Mouse (Mus musculus): ENCODE measurements around the gene Epm2a. TPM values are rescaled to one million over a fixed set of nuclear protein-coding genes. Genes with fewer than 3 reads are reported as not detected.
"Not testable (repeated sequence)": the region's sequence is repeated elsewhere in the genome, so short reads cannot be mapped to it uniquely, and the experiment has no call there.

The Epm2a gene
- polyA plus RNA-seq, 1 experiment from 2014 or later = 1.7 TPM

- no peak overlapping the region for H3K4me3 ChIP-seq
- no peak overlapping the region for H3K27ac ChIP-seq
- no peak overlapping the region for H3K9ac ChIP-seq
- no peaks in the 10 kb centered on the region for H3K36me3 ChIP-seq
- peak overlapping the region; percentile 65; the same call in 1 of the 2 replicates for H3K4me2 ChIP-seq (replicated peaks)
- 85% methylated on average over 18 of the region's 18 CpGs for WGBS
- H3K27me3 ChIP-seq (replicated peaks) = no peaks in the 10 kb centered on the region
- H3K4me1 ChIP-seq = no peaks in the 10 kb centered on the region
- no peaks in the 10 kb centered on the region; the same call in 1 of the 2 replicates for H3K9me3 ChIP-seq
- no peak for ATAC-seq (ENCODE audit: low FRiP score, low read depth)
Measured at GRCm38 (mm10) chr10:11344536-11345468, 1.6 kb downstream of the Epm2a start.

GRCm38 (mm10) chr10:11350243-11350974 is 7.2 kb downstream of the Epm2a start:
- H3K4me3 ChIP-seq; H3K4me1 ChIP-seq; H3K9ac ChIP-seq; H3K27me3 ChIP-seq (replicated peaks); ATAC-seq (ENCODE audit: low FRiP score, low read depth); H3K36me3 ChIP-seq; H3K9me3 ChIP-seq; H3K27ac ChIP-seq; H3K4me2 ChIP-seq (replicated peaks): not testable (repeated sequence)
- WGBS = 79% methylated on average over 3 of the region's 3 CpGs

GRCm38 (mm10) chr10:11354609-11355008 is 11.4 kb downstream of the Epm2a start:
- 86% methylated on average over 8 of the region's 8 CpGs for WGBS
- ATAC-seq (ENCODE audit: low FRiP score, low read depth) = no peak
- no peak overlapping the region for H3K9ac ChIP-seq
- H3K4me3 ChIP-seq = no peak overlapping the region
- no peaks in the 10 kb centered on the region for H3K9me3 ChIP-seq
- no peak overlapping the region for H3K27ac ChIP-seq
- H3K36me3 ChIP-seq = no peaks in the 10 kb centered on the region
- no peaks in the 10 kb centered on the region for H3K27me3 ChIP-seq (replicated peaks)
- no peak overlapping the region for H3K4me2 ChIP-seq (replicated peaks)
- no peaks in the 10 kb centered on the region for H3K4me1 ChIP-seq

GRCm38 (mm10) chr10:11361985-11362692 is 18.9 kb downstream of the Epm2a start:
- no peaks in the 10 kb centered on the region for H3K4me1 ChIP-seq
- H3K9me3 ChIP-seq = no peaks in the 10 kb centered on the region
- H3K27me3 ChIP-seq (replicated peaks) = no peaks in the 10 kb centered on the region
- H3K4me3 ChIP-seq = no peak overlapping the region
- no peak overlapping the region for H3K4me2 ChIP-seq (replicated peaks)
- ATAC-seq (ENCODE audit: low FRiP score, low read depth) = peak; percentile 66
- no peak overlapping the region for H3K27ac ChIP-seq
- 63% methylated on average over 5 of the region's 5 CpGs for WGBS
- H3K9ac ChIP-seq = no peak overlapping the region
- H3K36me3 ChIP-seq = no peaks in the 10 kb centered on the region

- peak; percentile 22; the same call in 1 of the 2 replicates for ATAC-seq (ENCODE audit: low FRiP score, low read depth)
- WGBS = 83% methylated on average over 12 of the region's 12 CpGs
- Histone ChIP-seq H3K4me3 (no peak overlapping the region), H3K27ac (no peak overlapping the region), H3K4me2 (replicated peaks) (no peak overlapping the region), H3K9ac (no peak overlapping the region), H3K36me3 (no peaks in the 10 kb centered on the region), H3K4me1 (no peaks in the 10 kb centered on the region), H3K27me3 (replicated peaks) (no peaks in the 10 kb centered on the region), H3K9me3 (no peaks in the 10 kb centered on the region)
Measured at GRCm38 (mm10) chr10:11362896-11363487, 19.8 kb downstream of the Epm2a start.

- no peak overlapping the region for H3K27ac ChIP-seq
- no peak for ATAC-seq (ENCODE audit: low FRiP score, low read depth)
Measured at GRCm38 (mm10) chr10:11381302-11381701, 38.1 kb downstream of the Epm2a start.

GRCm38 (mm10) chr10:11410926-11411325 is 67.7 kb downstream of the Epm2a start:
- Histone ChIP-seq H3K9ac (no peak overlapping the region), H3K4me3 (no peak overlapping the region), H3K4me1 (no peaks in the 10 kb centered on the region), H3K4me2 (replicated peaks) (no peak overlapping the region), H3K9me3 (no peaks in the 10 kb centered on the region), H3K36me3 (no peaks in the 10 kb centered on the region), H3K27ac (no peak overlapping the region), H3K27me3 (replicated peaks) (no peaks in the 10 kb centered on the region)
- 91% methylated on average over 5 of the region's 5 CpGs for WGBS
- ATAC-seq (ENCODE audit: low FRiP score, low read depth) = no peak

More at GRCm38 (mm10) chr10:11381302-11381701, 38.1 kb downstream of the Epm2a start:
- WGBS = 75% methylated on average over 2 of the region's 2 CpGs
- H3K4me3 ChIP-seq = no peak overlapping the region
- no peak overlapping the region for H3K9ac ChIP-seq
- H3K4me1 ChIP-seq = no peaks in the 10 kb centered on the region
- H3K9me3 ChIP-seq = no peaks in the 10 kb centered on the region
- no peaks in the 10 kb centered on the region for H3K36me3 ChIP-seq
- H3K4me2 ChIP-seq (replicated peaks) = no peak overlapping the region
- no peaks in the 10 kb centered on the region for H3K27me3 ChIP-seq (replicated peaks)

GRCm38 (mm10) chr10:11420071-11420470 is 76.9 kb downstream of the Epm2a start:
- Histone ChIP-seq H3K27me3 (replicated peaks) (no peaks in the 10 kb centered on the region), H3K9me3 (no peaks in the 10 kb centered on the region), H3K27ac (no peak overlapping the region), H3K4me3 (no peak overlapping the region), H3K9ac (no peak overlapping the region), H3K4me2 (replicated peaks) (no peak overlapping the region), H3K36me3 (no peaks in the 10 kb centered on the region), H3K4me1 (no peaks in the 10 kb centered on the region)
- ATAC-seq (ENCODE audit: low FRiP score, low read depth) = no peak
- 93% methylated on average over 3 of the region's 3 CpGs for WGBS

GRCm38 (mm10) chr10:11429059-11429812 is 86.0 kb downstream of the Epm2a start:
- Histone ChIP-seq H3K4me3 (no peak overlapping the region), H3K27ac (no peak overlapping the region), H3K27me3 (replicated peaks) (no peaks in the 10 kb centered on the region), H3K36me3 (no peaks in the 10 kb centered on the region), H3K9me3 (no peaks in the 10 kb centered on the region), H3K4me1 (no peaks in the 10 kb centered on the region), H3K4me2 (replicated peaks) (no peak overlapping the region), H3K9ac (no peak overlapping the region)
- ATAC-seq (ENCODE audit: low FRiP score, low read depth) = no peak
- WGBS = 72% methylated on average over 12 of the region's 12 CpGs

- Histone ChIP-seq H3K27ac (no peak overlapping the region), H3K9ac (no peak overlapping the region), H3K4me3 (no peak overlapping the region), H3K9me3 (no peaks in the 10 kb centered on the region), H3K4me1 (no peaks in the 10 kb centered on the region), H3K4me2 (replicated peaks) (no peak overlapping the region), H3K36me3 (no peaks in the 10 kb centered on the region), H3K27me3 (replicated peaks) (no peaks in the 10 kb centered on the region)
- ATAC-seq (ENCODE audit: low FRiP score, low read depth) = no peak
- WGBS = 83% methylated on average over 1 of the region's 1 CpGs
Measured at GRCm38 (mm10) chr10:11436961-11437360, 93.8 kb downstream of the Epm2a start.

GRCm38 (mm10) chr10:11438461-11438860 is 95.3 kb downstream of the Epm2a start:
- H3K27ac ChIP-seq = no peak overlapping the region
- H3K36me3 ChIP-seq = no peaks in the 10 kb centered on the region
- ATAC-seq (ENCODE audit: low FRiP score, low read depth) = no peak
- H3K4me1 ChIP-seq = no peaks in the 10 kb centered on the region
- no peaks in the 10 kb centered on the region for H3K27me3 ChIP-seq (replicated peaks)
- H3K9me3 ChIP-seq = no peaks in the 10 kb centered on the region
- no peak overlapping the region for H3K9ac ChIP-seq
- H3K4me3 ChIP-seq = no peak overlapping the region
- H3K4me2 ChIP-seq (replicated peaks) = no peak overlapping the region
- WGBS = 93% methylated on average over 10 of the region's 10 CpGs
